Comparison of ENCODE assay signal across 22 mouse cellular contexts in the genomic region with DNA sequence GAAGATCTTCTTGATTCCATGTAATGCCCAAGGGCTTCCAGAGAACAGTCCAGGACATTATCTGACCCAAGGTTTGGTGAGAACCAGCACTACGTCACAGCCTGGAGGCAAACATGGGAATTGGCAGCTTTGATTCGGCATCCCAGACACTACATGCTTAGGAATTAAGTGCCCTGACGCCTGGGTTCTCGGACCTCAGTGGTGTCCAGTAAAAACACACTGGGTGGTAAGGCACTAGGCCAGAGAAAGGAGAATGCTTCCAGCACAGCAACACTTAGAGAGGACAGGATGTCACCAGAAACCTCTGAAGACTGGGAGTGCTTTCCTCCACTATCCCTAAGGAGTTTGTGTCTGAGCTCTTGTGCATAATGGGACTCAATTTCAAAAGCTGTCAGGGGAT.
DNase-seq lines count a peak whose midpoint lies in the region; ATAC-seq and TF ChIP-seq lines count a peak whose summit lies in the region.
"Had no signal": no experiment of that assay in that cellular context is flagged by ENCODE, and none has a peak within 500 bp of the region (broad histone marks: within the 10 kb centered on the region; RNA-seq: fewer than 3 reads in every experiment).

No protein-coding gene starts in this region.

- no peak overlapping the region for H3K4me2 ChIP-seq in kidney, embryonic 16.5 days (replicated peaks; ENCODE audit: low read depth, low read length)
- H3K4me2 ChIP-seq: embryonic facial prominence, embryonic 12.5 days; forebrain, embryonic 15.5 days; heart, embryonic 12.5 days; hindbrain, embryonic 15.5 days had no signal

- DNase-seq in adrenal gland, postnatal 14 days: peak; percentile 12
- no peak for DNase-seq in adrenal gland, adult (ENCODE audit: inconsistent age in 2 of 2, low spot score in 1 of 2)
- DNase-seq in kidney, adult 2 months: peak; percentile 21
- DNase-seq in kidney, postnatal 36 days: no peak
- DNase-seq in kidney, postnatal 4 days: peak; percentile 29 to 47
- DNase-seq in testis, postnatal 14 days (ENCODE audit: low spot score): peak; percentile 29
- DNase-seq in testis, postnatal 10 days (ENCODE audit: low spot score): no peak
- DNase-seq: adrenal gland, postnatal 10 days; B cell, adult 2 months; cerebellum, adult 11-12 months; cerebellum, adult 9-10 months; cerebellum, postnatal 25 days; gastrocnemius, postnatal 36 days; heart, adult 18-20 months; heart, postnatal 36 days had no signal

- H3K27ac ChIP-seq in kidney, adult 2 months (ENCODE audit: insufficient read depth, low read depth, low read length): no peak overlapping the region
- no peak overlapping the region for H3K27ac ChIP-seq in kidney, embryonic 16.5 days (ENCODE audit: low read length)
- H3K27ac ChIP-seq: embryonic facial prominence, embryonic 12.5 days; forebrain, embryonic 15.5 days; hindbrain, embryonic 15.5 days had no signal

- no peak overlapping the region for H3K9ac ChIP-seq in kidney, embryonic 16.5 days (replicated peaks; ENCODE audit: low read length)
- H3K9ac ChIP-seq: embryonic facial prominence, embryonic 12.5 days; forebrain, embryonic 15.5 days; heart, embryonic 12.5 days; hindbrain, embryonic 15.5 days had no signal

- no peak overlapping the region for H3K4me3 ChIP-seq in kidney, adult 2 months (ENCODE audit: insufficient read depth, low read depth, low read length)
- H3K4me3 ChIP-seq in kidney, embryonic 16.5 days (ENCODE audit: low read length): no peak overlapping the region
- H3K4me3 ChIP-seq: embryonic facial prominence, embryonic 12.5 days; forebrain, embryonic 15.5 days; heart, embryonic 12.5 days; hindbrain, embryonic 15.5 days had no signal

- H3K27me3 ChIP-seq in kidney, adult 2 months (replicated peaks; ENCODE audit: control insufficient read depth, insufficient read depth, low read length): no peaks in the 10 kb centered on the region
- H3K27me3 ChIP-seq in kidney, embryonic 16.5 days (ENCODE audit: insufficient read depth, low read length): no peaks in the 10 kb centered on the region
- H3K27me3 ChIP-seq: embryonic facial prominence, embryonic 12.5 days; forebrain, embryonic 15.5 days; heart, embryonic 12.5 days; hindbrain, embryonic 15.5 days had no signal

- TF ChIP-seq POLR2A in kidney, adult 2 months (IDR thresholded peaks at IDR 0.05; ENCODE audit: low read depth, low read length): no peak

- no peak for TF ChIP-seq CTCF in kidney, adult 2 months (conservative IDR thresholded peaks at IDR 0.05; ENCODE audit: insufficient read depth, insufficient read length, low read depth, low read length)

- H3K9me3 ChIP-seq in kidney, embryonic 16.5 days (ENCODE audit: low read length): no peaks in the 10 kb centered on the region
- H3K9me3 ChIP-seq: embryonic facial prominence, embryonic 12.5 days; forebrain, embryonic 15.5 days; G1E; heart, embryonic 12.5 days; hindbrain, embryonic 15.5 days had no signal

- WGBS in kidney, adult 2 months: 75% methylated on average over 4 of the region's 4 CpGs
- WGBS in kidney, embryonic 16.5 days: 73% methylated on average over 4 of the region's 4 CpGs

- no peak for ATAC-seq in kidney, embryonic 16.5 days (ENCODE audit: low FRiP score, low TSS enrichment)
- ATAC-seq: CD4-positive, CD25-positive, alpha-beta regulatory T cell, adult 4 months; forebrain, embryonic 15.5 days had no signal

- no peaks in the 10 kb centered on the region for H3K4me1 ChIP-seq in kidney, adult 2 months (ENCODE audit: control insufficient read depth, insufficient read depth, low read length)
- H3K4me1 ChIP-seq in kidney, embryonic 16.5 days (ENCODE audit: insufficient read depth, low read length): no peaks in the 10 kb centered on the region
- H3K4me1 ChIP-seq: embryonic facial prominence, embryonic 12.5 days; forebrain, embryonic 15.5 days; heart, embryonic 12.5 days; hindbrain, embryonic 15.5 days had no signal

- no peaks in the 10 kb centered on the region for H3K36me3 ChIP-seq in kidney, adult 2 months (ENCODE audit: control insufficient read depth, insufficient read depth, low read length)
- H3K36me3 ChIP-seq in kidney, embryonic 16.5 days (ENCODE audit: insufficient read depth, low read length): no peaks in the 10 kb centered on the region
- H3K36me3 ChIP-seq: embryonic facial prominence, embryonic 12.5 days; forebrain, embryonic 15.5 days; G1E; heart, embryonic 12.5 days; hindbrain, embryonic 15.5 days had no signal

Comparison
In these comparisons a context has a peak if more than half of its experiments do, and no peak if none do; other contexts are left out.
1. DNase-seq: peak in adrenal gland, postnatal 14 days (single experiment), kidney, adult 2 months (single experiment), kidney, postnatal 4 days (2 of 2) and testis, postnatal 14 days (single experiment); none in adrenal gland, adult (0 of 2), kidney, postnatal 36 days (0 of 2) and testis, postnatal 10 days (single experiment).